Mouse (Mus musculus): ENCODE measurements around the gene Amigo1.

The Amigo1 gene

GRCm38 (mm10) chr3:108186098-108187047 is at the start of gene Amigo1:
Amigo1 (plus strand) TSS chr3:108186335.
- no peak for DNase-seq

- no peak for DNase-seq
Observed at GRCm38 (mm10) chr3:108139113-108139512, 47.0 kb upstream of the Amigo1 start.

- no peak for DNase-seq
Observed at GRCm38 (mm10) chr3:108140786-108141185, 45.3 kb upstream of the Amigo1 start.

GRCm38 (mm10) chr3:108145534-108146445 is 40.3 kb upstream of the Amigo1 start, which contains the start of gene Gnai3:
Gnai3 (minus strand) TSS chr3:108146146.
- DNase-seq: peak; percentile 90

GRCm38 (mm10) chr3:108146671-108147070 is 39.5 kb upstream of the Amigo1 start:
- no peak for DNase-seq

- DNase-seq: peak; percentile 82
Observed at GRCm38 (mm10) chr3:108147386-108148235, 38.5 kb upstream of the Amigo1 start.

- no peak for DNase-seq
Observed at GRCm38 (mm10) chr3:108152290-108152689, 33.8 kb upstream of the Amigo1 start.

- no peak for DNase-seq
Observed at GRCm38 (mm10) chr3:108154656-108155055, 31.5 kb upstream of the Amigo1 start, which contains the start of gene Gpr61. Gpr61 (minus strand) TSS chr3:108154882.

GRCm38 (mm10) chr3:108158383-108159037 is 27.6 kb upstream of the Amigo1 start:
- DNase-seq: no peak

GRCm38 (mm10) chr3:108164091-108164490 is 22.0 kb upstream of the Amigo1 start:
- DNase-seq: no peak

GRCm38 (mm10) chr3:108164807-108165206 is 21.3 kb upstream of the Amigo1 start:
- peak; percentile 72 for DNase-seq

- DNase-seq: no peak
Observed at GRCm38 (mm10) chr3:108165532-108166315, 20.4 kb upstream of the Amigo1 start.

- peak; percentile 36 for DNase-seq
Observed at GRCm38 (mm10) chr3:108166486-108167211, 19.5 kb upstream of the Amigo1 start.

- no peak for DNase-seq
Observed at GRCm38 (mm10) chr3:108167499-108167898, 18.6 kb upstream of the Amigo1 start.

GRCm38 (mm10) chr3:108169199-108169598 is 16.9 kb upstream of the Amigo1 start:
- DNase-seq: no peak

- peak; percentile 50 for DNase-seq
Observed at GRCm38 (mm10) chr3:108174672-108175531, 11.2 kb upstream of the Amigo1 start.

- no peak for DNase-seq
Observed at GRCm38 (mm10) chr3:108178756-108179715, 7.1 kb upstream of the Amigo1 start.

- no peak for DNase-seq
Observed at GRCm38 (mm10) chr3:108180514-108180913, 5.6 kb upstream of the Amigo1 start.
